Mouse (Mus musculus): ENCODE data around the gene Ltbp3. TPM values are rescaled to one million over a fixed set of nuclear protein-coding genes. Genes with fewer than 3 reads are reported as not detected.

Gene Ltbp3
- polyA plus RNA-seq (2016; fragmentation: Nextera tagmentation; extraction: Ambion mirVana) = 2.2 and 3.4 TPM in 2 replicates

GRCm38 (mm10) chr19:5740320-5741317, at the start of gene Ltbp3:
TSS of gene Ltbp3 (plus strand) at chr19:5740904.
- Histone ChIP-seq H3K9me3 (replicated peaks) (no peaks in the 10 kb centered on the region), H3K36me3 (0 out of 2 replicates have a peak, but pooled peaks cover 2% of the 10 kb centered on the region), H3K4me1 (peaks cover 48% of the 10 kb centered on the region), H3K4me3 (peak within 1 kb of the TSS; percentile 81), H3K27me3 (ENCODE audit: low read depth, poor library complexity, severe bottlenecking) (peaks cover 64% of the 10 kb centered on the region), H3K27ac (peak within 1 kb of the TSS; percentile 92)
- peak; percentile 49 for DNase-seq (ENCODE audit: low spot score)
- WGBS = 23% methylated on average over 14 of the region's 14 CpGs

GRCm38 (mm10) chr19:5691601-5692000, 49.1 kb upstream of the Ltbp3 start:
- peaks cover 77% of the 10 kb centered on the region for H3K4me1 ChIP-seq
- peaks cover 77% of the 10 kb centered on the region for H3K36me3 ChIP-seq
- H3K27ac ChIP-seq = peak overlapping the region; percentile 75; the same call in 1 of the 2 replicates
- WGBS = 86% methylated on average over 5 of the region's 5 CpGs
- no peaks in the 10 kb centered on the region for H3K9me3 ChIP-seq (replicated peaks)
- H3K4me3 ChIP-seq = peak overlapping the region; percentile 82
- H3K27me3 ChIP-seq (ENCODE audit: low read depth, poor library complexity, severe bottlenecking) = peaks cover 14% of the 10 kb centered on the region
- DNase-seq (ENCODE audit: low spot score) = no peak

- Histone ChIP-seq H3K4me1 (peaks cover 72% of the 10 kb centered on the region), H3K27ac (peak overlapping the region; percentile 75), H3K4me3 (peak overlapping the region; percentile 82), H3K36me3 (peaks cover 78% of the 10 kb centered on the region), H3K27me3 (ENCODE audit: low read depth, poor library complexity, severe bottlenecking) (peaks cover 14% of the 10 kb centered on the region), H3K9me3 (replicated peaks) (no peaks in the 10 kb centered on the region)
- DNase-seq (ENCODE audit: low spot score) = no peak
- 85% methylated on average over 10 of the region's 10 CpGs for WGBS
Measured at GRCm38 (mm10) chr19:5692086-5692912, 48.4 kb upstream of the Ltbp3 start.

GRCm38 (mm10) chr19:5692913-5693396, 47.7 kb upstream of the Ltbp3 start:
- Histone ChIP-seq H3K36me3 (peaks cover 83% of the 10 kb centered on the region), H3K27me3 (ENCODE audit: low read depth, poor library complexity, severe bottlenecking) (peaks cover 14% of the 10 kb centered on the region), H3K4me1 (peaks cover 65% of the 10 kb centered on the region), H3K4me3 (peak overlapping the region; percentile 82), H3K27ac (peak overlapping the region; percentile 75), H3K9me3 (replicated peaks) (no peaks in the 10 kb centered on the region)
- DNase-seq (ENCODE audit: low spot score) = no peak
- WGBS = 83% methylated on average over 10 of the region's 10 CpGs

GRCm38 (mm10) chr19:5693801-5694200, 46.9 kb upstream of the Ltbp3 start:
- peaks cover 89% of the 10 kb centered on the region for H3K36me3 ChIP-seq
- no peaks in the 10 kb centered on the region for H3K9me3 ChIP-seq (replicated peaks)
- H3K4me3 ChIP-seq = peak overlapping the region; percentile 82; the same call in 1 of the 2 replicates
- peaks cover 59% of the 10 kb centered on the region for H3K4me1 ChIP-seq
- H3K27me3 ChIP-seq (ENCODE audit: low read depth, poor library complexity, severe bottlenecking) = peaks cover 14% of the 10 kb centered on the region
- no peak overlapping the region for H3K27ac ChIP-seq
- DNase-seq (ENCODE audit: low spot score) = no peak
- 88% methylated on average over 6 of the region's 6 CpGs for WGBS

GRCm38 (mm10) chr19:5695849-5696462, 44.7 kb upstream of the Ltbp3 start:
- 7% methylated on average over 41 of the region's 41 CpGs for WGBS
- no peaks in the 10 kb centered on the region for H3K9me3 ChIP-seq (replicated peaks)
- peaks cover 14% of the 10 kb centered on the region for H3K27me3 ChIP-seq (ENCODE audit: low read depth, poor library complexity, severe bottlenecking)
- peak overlapping the region; percentile 30; the same call in 1 of the 2 replicates for H3K27ac ChIP-seq
- H3K4me3 ChIP-seq = peak overlapping the region; percentile 41
- H3K36me3 ChIP-seq = peaks cover 100% of the 10 kb centered on the region
- peaks cover 47% of the 10 kb centered on the region for H3K4me1 ChIP-seq
- DNase-seq (ENCODE audit: low spot score) = peak; percentile 68

- 71% methylated on average over 17 of the region's 17 CpGs for WGBS
- H3K9me3 ChIP-seq (replicated peaks) = no peaks in the 10 kb centered on the region
- no peaks in the 10 kb centered on the region for H3K27me3 ChIP-seq (ENCODE audit: low read depth, poor library complexity, severe bottlenecking)
- peaks cover 9% of the 10 kb centered on the region for H3K4me1 ChIP-seq
- peak within 1 kb of the TSS; percentile 22; the same call in 1 of the 2 replicates for H3K27ac ChIP-seq
- DNase-seq (ENCODE audit: low spot score) = no peak
- peaks cover 72% of the 10 kb centered on the region for H3K36me3 ChIP-seq
- H3K4me3 ChIP-seq = no peak within 1 kb of the TSS
Measured at GRCm38 (mm10) chr19:5704163-5704800, 36.4 kb upstream of the Ltbp3 start, which contains the start of gene Kcnk7. TSS of gene Kcnk7 (plus strand) at chr19:5704367.

GRCm38 (mm10) chr19:5704801-5705571, 35.7 kb upstream of the Ltbp3 start:
- Histone ChIP-seq H3K27me3 (ENCODE audit: low read depth, poor library complexity, severe bottlenecking) (no peaks in the 10 kb centered on the region), H3K36me3 (peaks cover 71% of the 10 kb centered on the region), H3K4me3 (no peak overlapping the region), H3K27ac (peak overlapping the region; percentile 22; the same call in 1 of the 2 replicates), H3K9me3 (replicated peaks) (no peaks in the 10 kb centered on the region), H3K4me1 (peaks cover 9% of the 10 kb centered on the region)
- no peak for DNase-seq (ENCODE audit: low spot score)
- WGBS = 51% methylated on average over 10 of the region's 10 CpGs

- peaks cover 65% of the 10 kb centered on the region for H3K36me3 ChIP-seq
- no peak for DNase-seq (ENCODE audit: low spot score)
- H3K4me1 ChIP-seq = peaks cover 14% of the 10 kb centered on the region
- H3K4me3 ChIP-seq = no peak overlapping the region
- WGBS = 90% methylated on average over 6 of the region's 6 CpGs
- no peaks in the 10 kb centered on the region for H3K9me3 ChIP-seq (replicated peaks)
- H3K27ac ChIP-seq = no peak overlapping the region
- H3K27me3 ChIP-seq (ENCODE audit: low read depth, poor library complexity, severe bottlenecking) = no peaks in the 10 kb centered on the region
Measured at GRCm38 (mm10) chr19:5710068-5710467, 30.6 kb upstream of the Ltbp3 start.

- no peaks in the 10 kb centered on the region for H3K27me3 ChIP-seq (ENCODE audit: low read depth, poor library complexity, severe bottlenecking)
- H3K4me1 ChIP-seq = peaks cover 15% of the 10 kb centered on the region
- no peak overlapping the region for H3K27ac ChIP-seq
- DNase-seq (ENCODE audit: low spot score) = no peak
- peaks cover 70% of the 10 kb centered on the region for H3K36me3 ChIP-seq
- no peaks in the 10 kb centered on the region for H3K9me3 ChIP-seq (replicated peaks)
- no peak overlapping the region for H3K4me3 ChIP-seq
- WGBS = 85% methylated on average over 8 of the region's 8 CpGs
Measured at GRCm38 (mm10) chr19:5710581-5710980, 30.1 kb upstream of the Ltbp3 start.

GRCm38 (mm10) chr19:5711218-5711617, 29.5 kb upstream of the Ltbp3 start:
- WGBS = 22% methylated on average over 3 of the region's 3 CpGs
- H3K9me3 ChIP-seq (replicated peaks) = no peaks in the 10 kb centered on the region
- H3K27me3 ChIP-seq (ENCODE audit: low read depth, poor library complexity, severe bottlenecking) = no peaks in the 10 kb centered on the region
- peak; percentile 64 for DNase-seq (ENCODE audit: low spot score)
- H3K4me1 ChIP-seq = peaks cover 21% of the 10 kb centered on the region
- no peak overlapping the region for H3K27ac ChIP-seq
- peaks cover 71% of the 10 kb centered on the region for H3K36me3 ChIP-seq
- H3K4me3 ChIP-seq = no peak overlapping the region

All from limb, embryonic 10.5 days (tissue).